Mouse (Mus musculus) liver, embryonic 14.5 days (tissue): ENCODE data around the gene Nfyb. TPM values are rescaled to one million over a fixed set of nuclear protein-coding genes. Genes with fewer than 3 reads are reported as not detected.

ENCODE experiments used
- ATAC-seq: fragments of 200-750 bp; cut with Nextera tagmentation; 2 replicates; pipeline ENCODE4 v1.8.0; 2017; ENCODE audit warnings: moderate number of reproducible peaks, mild to moderate bottlenecking, moderate library complexity; ENCODE audit not compliant: insufficient read depth
- DNase-seq, 3 experiments: peaks; one replicate each; pipeline ENCODE4 v3.0.0-alpha.2; 2012 to 2013; ENCODE audit warnings: low read depth in 3 of 3, low spot score in 3 of 3
- H3K27ac ChIP-seq: fragments of 300-500 bp; sonication (generic); 2 replicates; pipeline ENCODE4 v1.5.1; 2014; ENCODE audit warnings: moderate library complexity, mild to moderate bottlenecking, control low read depth, inconsistent platforms
- H3K27me3 ChIP-seq: fragments of 300-500 bp; sonication (generic); 2 replicates; pipeline ENCODE4 v1.6.1; 2014; ENCODE audit warnings: mild to moderate bottlenecking, low read length, moderate library complexity; ENCODE audit not compliant: control insufficient read depth, insufficient read depth
- H3K36me3 ChIP-seq: fragments of 300-500 bp; sonication (generic); replicated peaks from 2 replicates; pipeline ENCODE4 v1.6.1; 2014; ENCODE audit warnings: low read depth; ENCODE audit not compliant: control insufficient read depth, insufficient read depth
- H3K4me1 ChIP-seq, 2 experiments: fragments of 200-500 bp in 1 of 2; fragments of 300-500 bp in 1 of 2; sonication (generic) in 1 of 2; replicated peaks; 2 replicates each; pipeline ENCODE4 v1.6.1; 2012 to 2014; ENCODE audit warnings: antibody characterized with exemption in 1 of 2, inconsistent platforms in 1 of 2, low read length in 1 of 2; ENCODE audit not compliant: control insufficient read depth in 2 of 2, insufficient read depth in 2 of 2
- H3K4me2 ChIP-seq: fragments of 300-500 bp; sonication (generic); 2 replicates; pipeline ENCODE4 v1.6.1; 2014; ENCODE audit warnings: low read depth, mild to moderate bottlenecking, control low read depth, moderate library complexity
- H3K4me3 ChIP-seq, 2 experiments: fragments of 200-500 bp in 1 of 2; fragments of 300-500 bp in 1 of 2; sonication (generic) in 1 of 2; 2 replicates each; pipeline ENCODE4 v1.5.1; 2012 to 2014; ENCODE audit warnings: low read depth in 2 of 2, low read length in 2 of 2, mild to moderate bottlenecking in 2 of 2, control low read depth in 1 of 2, inconsistent platforms in 1 of 2, moderate library complexity in 1 of 2; ENCODE audit not compliant: insufficient read depth in 1 of 2
- H3K9ac ChIP-seq: fragments of 300-500 bp; sonication (generic); replicated peaks from 2 replicates; pipeline ENCODE4 v1.6.1; 2014; ENCODE audit warnings: mild to moderate bottlenecking, control low read depth, moderate library complexity
- H3K9me3 ChIP-seq: fragments of 300-500 bp; sonication (generic); 2 replicates; pipeline ENCODE4 v1.6.1; 2016; ENCODE audit warnings: low read length, mixed read lengths; ENCODE audit not compliant: control insufficient read depth
- CTCF ChIP-seq: IDR thresholded peaks from 2 replicates; pipeline ENCODE4 v1.5.1; 2016; ENCODE audit warnings: antibody characterized with exemption, low read depth, control low read depth
- EP300 ChIP-seq: IDR thresholded peaks from 2 replicates; pipeline ENCODE4 v1.6.1; 2016; ENCODE audit warnings: antibody characterized with exemption, low read depth
- WGBS: fragments of 180-500 bp; shearing (Covaris S2); extraction: QIAGEN DNeasy Blood & Tissue Kit; methylation state at CpG from one replicate; pipeline ENCODE4 v1.1.7; 2014; ENCODE audit not compliant: insufficient replicate concordance; 5-methylcytosine and 5-hydroxymethylcytosine counted together
- polyA plus RNA-seq, 2 experiments: library from polyadenylated mRNA; depleted of rRNA in 1 of 2; stranded (reverse) in 1 of 2; unstranded in 1 of 2; fragments of >200 nt; fragmentation: Nextera tagmentation in 1 of 2; extraction: Ambion mirVana in 1 of 2; gene quantifications; 2 replicates each; pipeline versions ENCODE4 v1.2.1 to v1.2.3; 2012 to 2014

Nfyb gene
- polyA plus RNA-seq, 2 experiments: 22.0 to 31.9 TPM

DNA sequence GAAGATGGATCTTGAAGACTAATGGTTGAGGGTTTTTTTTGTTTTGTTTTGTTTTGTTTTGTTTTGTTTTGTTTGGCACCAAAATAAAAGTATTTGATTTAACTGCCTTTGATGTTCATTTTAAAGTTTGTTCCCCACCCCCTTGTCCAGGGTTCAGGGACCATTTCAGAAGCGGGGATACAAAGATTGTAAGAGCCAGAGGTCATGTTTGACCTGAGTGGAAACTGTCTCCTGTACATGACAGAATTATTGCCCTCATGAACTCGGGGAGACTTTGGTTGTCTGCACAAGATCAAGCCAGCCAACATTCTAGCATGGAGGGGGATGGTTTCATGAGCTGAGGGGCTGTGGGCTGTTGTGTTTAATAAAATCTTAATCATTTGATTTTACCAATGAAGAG is 28.4 kb upstream of the Nfyb start:
- WGBS: 46% methylated on average over 2 of the region's 2 CpGs
- H3K9ac ChIP-seq: no peak overlapping the region
- peaks cover 0 to 11% of the 10 kb centered on the region in 2 experiments; a peak in 3 of 4 replicates for H3K4me1 ChIP-seq
- ATAC-seq (0 out of 2 replicates have a peak, but pooled peaks have one; percentile 38), DNase-seq (no peak)
- no peaks in the 10 kb centered on the region for H3K36me3 ChIP-seq
- H3K4me2 ChIP-seq: no peak overlapping the region
- no peaks in the 10 kb centered on the region for H3K27me3 ChIP-seq
- no peak for TF ChIP-seq CTCF
- no peak for TF ChIP-seq EP300
- H3K9me3 ChIP-seq: no peaks in the 10 kb centered on the region
- no peak overlapping the region for H3K27ac ChIP-seq
- H3K4me3 ChIP-seq: no peak overlapping the region

DNA sequence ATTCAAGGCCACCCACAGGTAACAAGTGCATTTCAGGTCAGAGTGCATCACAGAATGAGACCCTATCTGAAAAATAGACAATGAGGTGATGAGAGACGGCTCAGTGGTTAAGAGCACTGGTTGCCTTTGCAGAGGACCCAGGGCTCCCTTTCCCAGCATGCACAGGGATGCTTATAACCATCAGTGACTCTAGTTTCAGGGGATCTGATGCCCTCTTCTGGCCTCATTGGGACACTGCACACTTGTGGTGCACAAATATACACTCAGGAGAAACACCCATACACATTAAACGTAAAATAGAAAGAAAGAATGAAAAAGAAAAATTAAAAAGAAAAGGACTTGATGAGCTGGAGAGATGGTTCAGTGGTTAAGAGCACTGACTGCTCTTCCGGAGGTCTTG is 27.8 kb upstream of the Nfyb start:
- H3K36me3 ChIP-seq: no peaks in the 10 kb centered on the region
- WGBS: 78% methylated on average over 3 of the region's 3 CpGs
- no peak for DNase-seq

DNA sequence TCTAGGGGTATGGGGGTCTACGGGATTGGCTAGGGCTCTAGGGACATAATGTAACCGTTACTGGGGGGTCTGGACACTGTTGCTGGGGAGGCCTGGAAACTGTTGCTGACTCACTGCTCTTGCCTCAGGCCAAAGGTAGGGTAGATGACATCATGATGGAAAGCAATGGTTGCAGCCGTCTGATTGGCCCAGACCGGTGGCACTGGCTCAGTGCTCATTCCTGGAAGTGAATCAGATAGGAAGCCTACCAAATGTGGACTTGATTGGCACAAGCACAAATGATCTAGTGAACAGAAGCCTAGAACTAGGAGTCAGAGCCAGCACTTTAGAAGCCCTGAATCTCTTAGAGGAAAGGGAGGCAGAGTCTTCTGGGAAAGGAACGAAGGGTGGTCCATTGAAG is 26.6 kb upstream of the Nfyb start:
- ATAC-seq (no peak), DNase-seq (no peak)
- Histone ChIP-seq H3K4me2 (no peak overlapping the region), H3K9ac (no peak overlapping the region), H3K27me3 (no peaks in the 10 kb centered on the region), H3K9me3 (no peaks in the 10 kb centered on the region), H3K36me3 (no peaks in the 10 kb centered on the region), H3K27ac (no peak overlapping the region), H3K4me3 (no peak overlapping the region), H3K4me1 (peaks cover 0 to 4% of the 10 kb centered on the region in 2 experiments; a peak in 3 of 4 replicates)
- WGBS: 62% methylated on average over 5 of the region's 5 CpGs
- TF ChIP-seq EP300: no peak
- no peak for TF ChIP-seq CTCF

More for the DNA sequence above, 27.8 kb upstream of the Nfyb start:
- Histone ChIP-seq H3K4me2 (no peak overlapping the region), H3K9me3 (no peaks in the 10 kb centered on the region), H3K4me3 (no peak overlapping the region), H3K27me3 (no peaks in the 10 kb centered on the region), H3K9ac (no peak overlapping the region), H3K27ac (no peak overlapping the region), H3K4me1 (peaks cover 0 to 7% of the 10 kb centered on the region in 2 experiments; a peak in 3 of 4 replicates)
- no peak for ATAC-seq
- TF ChIP-seq EP300: no peak
- peak; percentile 41 for TF ChIP-seq CTCF

DNA sequence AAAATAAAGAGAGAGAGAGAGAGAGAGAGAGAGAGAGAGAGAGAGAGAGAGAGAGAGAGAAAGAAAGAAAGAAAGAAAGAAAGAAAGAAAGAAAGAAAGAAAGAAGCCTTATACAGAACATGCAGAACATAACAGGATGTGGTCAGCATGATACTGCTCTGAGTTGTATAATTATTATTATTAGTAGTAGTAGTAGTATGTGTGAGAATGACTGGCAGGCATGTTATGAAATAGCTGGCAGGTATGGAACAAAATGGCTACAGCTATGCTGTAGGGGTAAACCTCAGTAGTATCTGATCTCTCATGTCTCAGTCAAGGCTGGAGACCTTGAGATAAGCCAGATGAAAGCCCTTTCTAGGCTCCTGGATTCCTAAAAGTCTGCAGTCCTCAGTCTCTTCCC is 25.2 kb upstream of the Nfyb start:
- no peak overlapping the region for H3K4me2 ChIP-seq
- H3K9me3 ChIP-seq: no peaks in the 10 kb centered on the region
- no peaks in the 10 kb centered on the region for H3K27me3 ChIP-seq
- no peaks in the 10 kb centered on the region; a peak in 1 of 4 replicates for H3K4me1 ChIP-seq
- no peak for DNase-seq
- no peaks in the 10 kb centered on the region for H3K36me3 ChIP-seq
- ATAC-seq: no peak
- TF ChIP-seq EP300 (no peak), CTCF (no peak)
- H3K4me3 ChIP-seq: no peak overlapping the region
- H3K27ac ChIP-seq: no peak overlapping the region
- H3K9ac ChIP-seq: no peak overlapping the region

DNA sequence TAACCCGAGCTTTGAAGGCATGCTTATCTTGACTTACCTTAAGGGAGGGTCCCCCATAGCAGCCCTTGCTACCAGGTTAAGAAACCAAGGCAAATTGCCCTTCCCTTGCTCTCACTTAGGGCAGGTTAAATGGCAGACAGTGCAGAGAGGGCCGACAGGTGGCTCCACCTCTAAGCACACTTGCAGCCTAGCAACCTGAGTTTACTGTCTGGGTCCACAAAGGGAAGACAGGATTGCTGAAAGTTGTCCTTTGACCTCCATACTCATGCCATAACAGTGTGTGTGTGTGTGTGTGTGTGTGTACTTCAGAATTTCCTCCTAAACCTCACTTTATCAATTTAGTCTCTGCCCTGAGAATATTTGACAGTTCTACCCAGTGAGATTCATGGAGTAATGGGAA is 18.5 kb upstream of the Nfyb start:
- WGBS: 28% methylated on average over 2 of the region's 2 CpGs
- H3K4me2 ChIP-seq: no peak overlapping the region
- DNase-seq: no peak
- no peak overlapping the region for H3K27ac ChIP-seq
- H3K9ac ChIP-seq: no peak overlapping the region
- no peaks in the 10 kb centered on the region for H3K36me3 ChIP-seq
- TF ChIP-seq EP300 (no peak), CTCF (0 out of 2 replicates have a peak, but pooled peaks have one; percentile 43)
- no peaks in the 10 kb centered on the region for H3K9me3 ChIP-seq
- no peaks in the 10 kb centered on the region for H3K27me3 ChIP-seq
- no peak overlapping the region for H3K4me3 ChIP-seq
- ATAC-seq: peak; percentile 40; the same call in 1 of the 2 replicates
- peaks cover 11 to 31% of the 10 kb centered on the region in 2 experiments for H3K4me1 ChIP-seq
